Mouse (Mus musculus) lung, adult 2 months (tissue): ENCODE data around the gene Mip.

Source experiments
- CTCF ChIP-seq: fragments of 200-500 bp; IDR thresholded peaks from 2 replicates; pipeline ENCODE4 v1.5.1; 2011; ENCODE audit warnings: mild to moderate bottlenecking, low read length, control low read depth; ENCODE audit not compliant: insufficient read depth
- POLR2A ChIP-seq: fragments of 200-500 bp; IDR thresholded peaks from 2 replicates; pipeline ENCODE4 v1.6.1; 2011; ENCODE audit warnings: low read depth, mild to moderate bottlenecking, control low read depth, low read length, borderline replicate concordance; ENCODE audit errors: extremely low read depth

GRCm38 (mm10) chr10:128193113-128193512 is 32.5 kb upstream of the Mip start:
- TF ChIP-seq CTCF (no peak), POLR2A (no peak)
